Mouse (Mus musculus): ENCODE measurements around the gene Nup153.

The Nup153 gene

GRCm38 (mm10) chr13:46669620-46670271 lies 58.0 kb downstream of the Nup153 start:
- no peak for DNase-seq (ENCODE audit: low read depth)

- DNase-seq (ENCODE audit: low read depth): peak; percentile 87
Observed at GRCm38 (mm10) chr13:46669048-46669619, 58.6 kb downstream of the Nup153 start, which contains the start of gene Fam8a1. TSS of gene Fam8a1 (plus strand) at chr13:46669522.

- DNase-seq (ENCODE audit: low read depth): peak; percentile 22
Observed at GRCm38 (mm10) chr13:46663461-46663964, 64.2 kb downstream of the Nup153 start.

GRCm38 (mm10) chr13:46659211-46659610 lies 68.5 kb downstream of the Nup153 start:
- no peak for DNase-seq (ENCODE audit: low read depth)

- no peak for DNase-seq (ENCODE audit: low read depth)
Observed at GRCm38 (mm10) chr13:46654566-46654965, 73.2 kb downstream of the Nup153 start.

- no peak for DNase-seq (ENCODE audit: low read depth)
Observed at GRCm38 (mm10) chr13:46653671-46654070, 74.1 kb downstream of the Nup153 start.

- no peak for DNase-seq (ENCODE audit: low read depth)
Observed at GRCm38 (mm10) chr13:46652671-46653070, 75.1 kb downstream of the Nup153 start.

GRCm38 (mm10) chr13:46651853-46652252 lies 75.9 kb downstream of the Nup153 start:
- no peak for DNase-seq (ENCODE audit: low read depth)

- DNase-seq (ENCODE audit: low read depth): no peak
Observed at GRCm38 (mm10) chr13:46645476-46645875, 82.3 kb downstream of the Nup153 start.

- DNase-seq (ENCODE audit: low read depth): no peak
Observed at GRCm38 (mm10) chr13:46644175-46644574, 83.6 kb downstream of the Nup153 start.

- DNase-seq (ENCODE audit: low read depth): no peak
Observed at GRCm38 (mm10) chr13:46642318-46642717, 85.4 kb downstream of the Nup153 start.

GRCm38 (mm10) chr13:46640608-46641468 lies 86.9 kb downstream of the Nup153 start:
- no peak for DNase-seq (ENCODE audit: low read depth)

GRCm38 (mm10) chr13:46634133-46634488 lies 93.6 kb downstream of the Nup153 start:
- peak; percentile 42 for DNase-seq (ENCODE audit: low read depth)

GRCm38 (mm10) chr13:46633320-46634132 lies 94.2 kb downstream of the Nup153 start:
- DNase-seq (ENCODE audit: low read depth): no peak

GRCm38 (mm10) chr13:46632796-46633195 lies 94.9 kb downstream of the Nup153 start:
- DNase-seq (ENCODE audit: low read depth): no peak

Data from c-Kit-positive CD71-negative TER-119-negative erythroid progenitor cells, embryonic 14.5 days (primary cell).